Comparison of ENCODE assay signal across 9 mouse cellular contexts in the genomic region with DNA sequence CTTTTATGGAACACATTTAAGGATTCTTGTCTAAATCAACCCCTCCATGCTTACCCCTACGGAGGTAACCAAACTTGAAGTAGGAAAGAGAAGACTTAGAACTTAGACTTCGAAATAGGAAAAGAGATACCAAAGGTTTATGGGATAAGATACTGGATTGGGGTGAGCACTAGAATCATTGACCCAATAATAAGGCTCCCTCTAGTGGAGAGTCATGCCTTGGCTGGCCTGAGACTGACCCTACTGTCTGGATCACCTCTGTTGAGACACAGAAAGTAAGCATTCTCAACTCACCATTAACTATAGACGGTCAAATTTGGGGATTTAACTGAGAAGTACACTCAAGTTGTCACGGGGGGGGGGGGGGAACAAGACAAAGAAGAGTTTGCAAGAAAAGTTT.
DNase-seq lines count a peak whose midpoint lies in the region; ATAC-seq lines count a peak whose summit lies in the region.
"Had no signal": no experiment of that assay in that cellular context is flagged by ENCODE, and none has a peak within 500 bp of the region (broad histone marks: within the 10 kb centered on the region; RNA-seq: fewer than 3 reads in every experiment).

No protein-coding gene starts in this region.

- no peaks in the 10 kb centered on the region for H3K4me1 ChIP-seq in neural tube, embryonic 14.5 days (ENCODE audit: control insufficient read depth, insufficient read depth, low read length)
- H3K4me1 ChIP-seq in embryonic facial prominence, embryonic 11.5 days (ENCODE audit: control insufficient read depth, insufficient read depth, low read length), result no peaks in the 10 kb centered on the region

- no peak overlapping the region for H3K9ac ChIP-seq in neural tube, embryonic 14.5 days (replicated peaks; ENCODE audit: low read depth, low read length)
- no peak overlapping the region for H3K9ac ChIP-seq in embryonic facial prominence, embryonic 11.5 days (replicated peaks; ENCODE audit: low read length)

- no peak overlapping the region for H3K4me3 ChIP-seq in neural tube, embryonic 14.5 days (ENCODE audit: low read depth, low read length)
- no peak overlapping the region for H3K4me3 ChIP-seq in embryonic facial prominence, embryonic 11.5 days (ENCODE audit: low read depth, low read length)
- H3K4me3 ChIP-seq: erythroblast, embryonic 14.5 days had no signal

- WGBS in neural tube, embryonic 14.5 days, result 48% methylated on average over 4 of the region's 4 CpGs
- WGBS in embryonic facial prominence, embryonic 11.5 days, result 43% methylated on average over 4 of the region's 4 CpGs

- peak; percentile 62; the same call in 1 of the 2 replicates for ATAC-seq in cerebellum, adult (ENCODE audit: insufficient number of reproducible peaks, low FRiP score, low TSS enrichment)
- ATAC-seq in neural tube, embryonic 14.5 days (ENCODE audit: low read depth), result 0 out of 2 replicates have a peak, but pooled peaks have one; percentile 54
- ATAC-seq in embryonic facial prominence, embryonic 11.5 days (replicated peaks; ENCODE audit: insufficient number of reproducible peaks, low FRiP score, low TSS enrichment, low read depth), result 0 out of 2 replicates have a peak, but pooled peaks have one; percentile 72

- H3K4me2 ChIP-seq in neural tube, embryonic 14.5 days (ENCODE audit: low read depth, low read length), result no peak overlapping the region
- no peak overlapping the region for H3K4me2 ChIP-seq in embryonic facial prominence, embryonic 11.5 days (ENCODE audit: low read depth, low read length)

- H3K36me3 ChIP-seq in neural tube, embryonic 14.5 days (ENCODE audit: control insufficient read depth, insufficient read depth, low read length), result no peaks in the 10 kb centered on the region
- H3K36me3 ChIP-seq in embryonic facial prominence, embryonic 11.5 days (replicated peaks; ENCODE audit: control insufficient read depth, insufficient read depth, low read depth, low read length), result no peaks in the 10 kb centered on the region

- H3K9me3 ChIP-seq in neural tube, embryonic 14.5 days (ENCODE audit: control insufficient read depth, low read length), result no peaks in the 10 kb centered on the region
- no peaks in the 10 kb centered on the region for H3K9me3 ChIP-seq in embryonic facial prominence, embryonic 11.5 days (replicated peaks; ENCODE audit: control insufficient read depth, low read length)

- H3K27ac ChIP-seq in neural tube, embryonic 14.5 days (ENCODE audit: low read depth, low read length), result no peak overlapping the region
- no peak overlapping the region for H3K27ac ChIP-seq in embryonic facial prominence, embryonic 11.5 days (replicated peaks; ENCODE audit: low read depth, low read length)

- DNase-seq in cerebellum, adult 11-12 months, result no peak
- no peak for DNase-seq in neural tube, embryonic 10.5 days (ENCODE audit: extremely low spot score, low spot score)
- DNase-seq in embryonic facial prominence, embryonic 11.5 days (ENCODE audit: low spot score), result peak; percentile 77
- DNase-seq in kidney, postnatal 10 days, result peak; percentile 65
- no peak for DNase-seq in spleen, postnatal 36 days (ENCODE audit: low spot score in 2 of 2)
- DNase-seq in spleen, postnatal 14 days (ENCODE audit: low spot score in 2 of 2), result no peak

- no peaks in the 10 kb centered on the region for H3K27me3 ChIP-seq in neural tube, embryonic 14.5 days (ENCODE audit: control insufficient read depth, insufficient read depth, low read length)
- no peaks in the 10 kb centered on the region for H3K27me3 ChIP-seq in embryonic facial prominence, embryonic 11.5 days (ENCODE audit: control insufficient read depth, insufficient read depth, low read length)

Comparison
In these comparisons a context has a peak if more than half of its experiments do, and no peak if none do; other contexts are left out.
1. DNase-seq: peak in embryonic facial prominence, embryonic 11.5 days (single experiment) and kidney, postnatal 10 days (single experiment); none in cerebellum, adult 11-12 months (single experiment), neural tube, embryonic 10.5 days (single experiment), spleen, postnatal 36 days (0 of 2) and spleen, postnatal 14 days (0 of 2).
2. Peak in every context shown above with its lines, with median percentiles within 50 percentile points of each other: ATAC-seq.